Mouse (Mus musculus): ENCODE measurements at regions not wholly inside any gene's neighbourhood (a gene's known extent, or its start where the extent isn't known, plus 50 kb on each side); places are given as distances from the start of the nearest gene placed in this dataset.

DNA sequence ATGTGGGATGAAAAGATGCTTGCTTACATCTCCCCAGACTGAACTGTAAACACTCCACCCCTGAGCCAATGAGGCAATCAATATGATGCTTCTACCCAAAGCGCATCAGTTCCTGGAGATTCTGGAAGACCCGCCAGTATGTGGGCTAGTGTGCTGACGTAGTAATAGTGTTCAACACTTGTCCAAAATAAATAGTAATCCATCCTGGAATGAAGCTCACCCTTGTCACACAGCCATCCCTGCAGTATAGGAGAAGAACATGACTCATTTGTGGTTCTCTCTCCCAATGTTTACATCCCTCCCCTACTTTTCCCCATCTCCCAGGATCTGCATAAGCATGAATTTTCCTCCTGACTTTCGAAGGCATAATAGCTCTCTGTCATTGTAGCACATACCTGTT lies 130.5 kb upstream of the Cdh5 start:
- no peak for DNase-seq

DNA sequence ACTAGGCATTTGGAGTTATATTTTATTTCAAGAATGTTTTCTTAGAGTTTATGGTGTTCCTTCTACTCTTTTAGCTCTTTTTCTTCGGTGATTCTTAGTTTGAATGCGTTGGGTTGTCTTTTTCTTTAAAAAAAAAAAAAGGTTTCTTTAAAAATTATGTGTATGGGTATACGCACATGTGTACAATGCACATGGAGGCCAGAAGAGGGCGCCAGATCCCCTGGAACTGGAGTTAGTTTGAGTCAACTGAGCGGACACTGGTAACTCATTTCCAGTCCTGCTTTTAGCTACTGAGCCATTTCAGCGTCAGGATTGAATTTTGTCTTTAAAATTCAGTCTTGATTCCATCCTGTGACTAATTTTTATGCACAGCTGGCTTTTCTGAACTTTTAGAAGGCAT lies 124.9 kb upstream of the Cdh5 start:
- DNase-seq: no peak

DNA sequence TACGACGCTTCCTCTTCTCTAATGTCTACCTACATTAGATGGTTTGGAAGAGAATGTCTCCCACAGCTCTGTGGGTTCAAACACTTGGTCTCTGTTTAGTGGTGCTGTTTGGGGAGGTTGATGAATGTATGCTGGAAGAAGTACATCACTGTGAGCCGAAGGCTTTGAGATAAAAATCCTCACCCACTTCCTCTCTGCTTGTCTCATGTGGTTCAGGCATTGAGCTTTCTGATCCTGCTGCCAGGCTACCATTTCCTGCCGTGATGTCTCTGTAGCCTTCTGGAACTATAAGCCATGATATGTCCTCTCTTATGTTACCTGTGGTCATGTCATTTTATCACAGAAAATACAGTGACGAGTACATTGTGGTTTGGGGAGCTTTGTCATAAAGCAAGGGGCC lies 122.5 kb upstream of the Cdh5 start:
- DNase-seq: no peak

DNA sequence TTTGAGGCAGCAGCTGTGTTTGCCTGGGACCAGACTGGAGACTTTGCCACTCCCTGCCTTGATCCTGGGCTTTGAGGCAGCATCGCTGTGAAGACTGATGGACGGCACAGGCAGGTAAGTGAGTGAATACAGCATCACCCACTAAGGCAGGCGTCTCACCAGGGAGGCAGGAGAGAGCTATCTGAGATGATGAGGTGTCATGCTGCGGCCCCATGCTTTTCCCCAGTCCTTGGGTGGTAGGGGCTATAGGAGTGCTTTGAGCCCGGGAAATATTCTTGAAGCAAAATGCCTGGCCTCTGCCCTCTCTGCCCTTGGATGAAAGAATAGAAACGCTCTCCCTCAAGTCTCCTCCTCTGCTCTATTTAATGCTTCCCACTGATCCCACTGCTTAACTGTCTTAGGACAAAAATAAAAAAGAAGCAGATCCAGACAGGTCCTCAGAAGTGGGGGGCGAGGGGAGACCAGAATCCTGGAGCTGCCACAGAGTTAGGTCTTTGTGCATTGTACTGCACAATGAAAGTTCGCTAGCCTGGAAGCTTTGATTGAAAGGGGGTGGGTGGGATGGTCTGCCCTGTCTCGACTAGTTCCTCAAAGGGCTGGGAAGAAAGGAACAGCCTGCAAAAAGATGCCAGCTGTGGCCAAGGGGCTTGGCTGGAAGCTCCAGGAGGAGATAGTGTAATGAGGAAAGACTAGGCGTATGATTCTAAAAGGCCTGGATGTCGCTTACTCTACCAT lies 117.4 kb upstream of the Cdh5 start:
- no peak for DNase-seq

DNA sequence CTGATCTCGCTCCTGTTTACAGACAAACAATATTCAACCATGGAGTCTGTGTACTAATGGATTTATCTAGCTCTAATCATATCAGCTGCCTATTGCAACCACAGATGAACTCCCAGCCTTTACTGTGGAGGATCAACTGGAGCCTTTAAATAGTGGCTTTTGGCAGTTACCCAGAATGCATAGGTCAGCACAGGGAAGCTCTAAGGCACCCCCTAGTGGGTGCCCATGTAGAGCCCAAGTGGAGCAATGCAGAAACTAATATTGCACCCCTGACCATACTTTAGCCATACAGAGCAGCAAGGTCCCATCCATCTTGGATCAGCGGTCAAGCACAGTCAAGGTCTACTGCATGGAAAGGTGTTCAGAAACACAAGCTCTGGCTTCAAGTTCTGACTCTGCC lies 115.8 kb upstream of the Cdh5 start:
- no peak for DNase-seq

DNA sequence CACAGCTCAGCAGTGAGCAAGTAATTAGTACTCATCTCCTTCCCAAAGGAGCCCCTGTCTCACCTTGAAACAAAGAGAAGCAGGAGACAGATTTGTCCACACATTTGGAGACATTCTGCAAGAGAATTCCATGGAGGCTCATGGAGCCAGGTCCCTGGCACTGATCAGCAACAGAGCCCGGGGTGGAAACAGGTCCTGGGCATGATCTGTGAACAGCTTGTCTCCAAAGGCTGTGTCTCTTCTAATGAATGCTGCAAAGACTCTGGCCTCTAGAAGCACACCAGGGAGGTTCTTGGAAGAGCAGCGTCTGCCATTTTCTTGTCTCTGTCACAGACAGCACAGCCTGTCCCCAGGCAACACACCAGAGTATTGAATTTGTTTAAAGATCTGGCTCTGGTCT lies 107.5 kb upstream of the Cdh5 start:
- peak; percentile 7 for DNase-seq

DNA sequence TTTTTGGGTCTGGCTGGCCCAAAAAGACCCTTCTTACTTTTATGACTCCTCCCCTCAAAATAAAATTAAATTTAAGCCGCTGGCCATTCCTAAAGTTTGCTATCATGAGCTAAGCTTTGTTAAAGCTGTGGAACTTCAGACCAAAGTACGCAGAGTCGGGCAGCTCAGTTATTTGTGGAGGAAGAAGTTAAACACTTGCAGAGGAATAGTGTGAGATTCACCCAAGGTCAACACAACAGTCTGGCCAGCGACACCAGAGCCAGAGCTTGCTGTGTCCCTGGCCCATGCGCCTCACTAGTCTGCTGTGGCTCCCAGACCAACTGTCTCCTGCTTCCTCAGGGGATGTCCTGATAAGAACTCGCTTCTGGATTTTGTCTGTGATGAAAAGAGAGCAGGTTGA lies 103.3 kb upstream of the Cdh5 start:
- no peak for DNase-seq

DNA sequence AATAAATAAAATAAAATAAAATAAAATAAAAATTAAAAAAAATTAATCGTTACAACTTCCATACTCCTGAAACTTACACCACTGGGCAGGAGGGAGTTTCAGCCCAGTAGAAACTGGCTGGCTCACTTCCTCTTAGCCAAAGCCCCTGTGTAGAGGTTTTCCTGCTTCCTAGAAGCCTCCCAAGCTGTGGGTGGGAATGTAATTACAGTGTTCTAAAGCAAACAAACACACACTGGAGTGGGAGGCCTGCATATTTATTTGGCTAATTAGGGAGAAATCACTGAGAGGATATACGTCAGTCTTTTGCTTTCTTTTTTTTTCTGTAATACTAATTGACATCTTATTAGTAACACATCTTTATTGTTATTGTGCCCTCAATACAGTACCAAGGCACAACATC lies 94.2 kb upstream of the Cdh5 start:
- DNase-seq: no peak

DNA sequence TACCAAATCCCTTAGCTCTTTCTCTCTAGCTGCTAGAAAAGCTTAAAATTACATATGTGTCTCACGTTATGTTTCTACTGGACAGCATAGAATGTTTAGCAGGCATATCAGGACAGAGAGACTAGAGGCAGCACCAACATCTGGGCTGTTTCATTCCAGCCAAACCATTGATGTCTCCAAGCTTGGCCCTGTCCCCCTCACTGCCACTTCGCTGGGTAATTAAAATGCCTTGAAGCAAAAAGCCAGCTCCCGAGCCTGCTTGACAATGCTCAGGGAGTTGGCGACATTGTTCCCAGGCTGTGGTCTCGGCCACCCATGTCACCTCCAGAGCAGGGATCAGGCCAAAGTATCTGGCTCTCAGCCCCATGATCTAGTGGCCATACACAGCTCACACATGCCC lies 92.7 kb upstream of the Cdh5 start:
- DNase-seq: no peak

DNA sequence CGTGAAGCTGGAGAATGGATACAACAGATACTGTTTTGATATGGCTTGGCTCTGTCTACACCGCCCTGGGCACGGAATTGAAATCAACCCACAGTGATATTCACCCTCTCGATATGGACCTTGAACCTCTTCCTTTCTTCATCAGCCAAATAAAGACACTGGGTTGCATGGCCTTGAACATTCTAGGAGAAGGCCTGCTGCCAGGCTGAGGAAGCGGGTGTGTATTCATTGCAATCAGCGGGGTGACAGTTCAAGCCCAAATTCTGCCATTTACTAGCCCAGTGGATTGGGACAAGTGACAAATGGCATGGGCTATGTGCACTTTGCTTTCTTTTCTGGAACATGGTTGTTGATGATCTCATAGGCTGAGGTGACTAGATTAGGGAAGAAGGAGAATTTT lies 92.1 kb upstream of the Cdh5 start:
- no peak for DNase-seq

DNA sequence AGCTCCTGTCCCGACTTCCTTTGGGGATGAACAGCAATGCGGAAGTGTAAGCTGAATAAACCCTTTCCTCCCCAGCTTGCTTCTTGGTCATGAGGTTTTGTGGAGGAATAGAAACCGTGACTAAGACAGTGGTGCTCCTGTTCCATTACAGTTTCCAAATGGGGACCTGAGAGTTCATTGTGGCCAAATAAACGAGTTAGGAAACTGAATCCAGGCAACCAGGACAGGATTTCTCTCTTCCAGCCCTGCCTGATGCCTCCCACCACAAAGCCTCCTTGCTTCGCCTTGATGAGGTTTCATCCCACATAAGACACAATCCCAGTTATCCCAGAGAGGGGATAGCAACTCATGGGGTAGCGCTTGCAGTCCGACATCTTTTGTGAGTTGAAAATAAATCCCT lies 79.2 kb upstream of the Cdh5 start:
- no peak for DNase-seq

DNA sequence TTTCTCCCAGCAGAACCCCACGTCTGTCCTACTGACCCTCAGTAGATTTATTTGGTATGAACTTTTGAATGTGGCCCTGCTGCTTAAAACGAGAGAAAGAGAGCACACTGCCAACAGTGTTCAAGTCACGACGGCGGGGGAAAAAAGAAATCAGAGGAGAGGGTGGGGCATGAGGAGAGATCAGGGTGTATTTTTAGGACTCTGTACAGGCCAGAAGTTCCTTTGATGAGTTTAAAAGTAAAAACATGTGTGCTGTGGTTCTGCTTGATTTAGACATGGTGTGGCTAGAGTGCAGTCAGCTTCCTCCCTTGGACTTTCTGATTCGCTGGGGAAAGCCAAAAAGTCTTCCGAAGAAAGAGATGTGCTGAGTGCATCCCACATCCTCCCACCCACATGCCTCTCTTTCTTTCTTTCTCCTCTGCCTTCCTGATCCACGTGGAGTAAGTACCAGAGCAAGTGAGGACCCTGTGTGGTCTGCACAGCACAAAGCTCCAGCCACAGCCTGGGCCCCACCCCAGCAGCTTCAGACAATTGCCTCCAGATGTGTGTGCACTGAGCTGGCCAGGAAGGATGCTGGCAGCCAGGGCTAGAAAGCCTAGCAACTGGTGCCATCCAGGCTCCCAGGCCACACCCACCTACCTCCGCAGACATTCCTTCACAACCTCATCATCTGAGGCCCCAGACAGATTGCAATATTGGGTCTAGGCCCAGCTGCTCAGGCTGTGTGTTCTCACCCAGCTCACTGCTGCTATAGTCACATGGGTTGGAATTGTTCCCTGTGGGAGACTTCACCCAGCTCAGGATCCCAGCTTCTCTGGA lies 78.5 kb upstream of the Cdh5 start:
- DNase-seq: peak; percentile 66

DNA sequence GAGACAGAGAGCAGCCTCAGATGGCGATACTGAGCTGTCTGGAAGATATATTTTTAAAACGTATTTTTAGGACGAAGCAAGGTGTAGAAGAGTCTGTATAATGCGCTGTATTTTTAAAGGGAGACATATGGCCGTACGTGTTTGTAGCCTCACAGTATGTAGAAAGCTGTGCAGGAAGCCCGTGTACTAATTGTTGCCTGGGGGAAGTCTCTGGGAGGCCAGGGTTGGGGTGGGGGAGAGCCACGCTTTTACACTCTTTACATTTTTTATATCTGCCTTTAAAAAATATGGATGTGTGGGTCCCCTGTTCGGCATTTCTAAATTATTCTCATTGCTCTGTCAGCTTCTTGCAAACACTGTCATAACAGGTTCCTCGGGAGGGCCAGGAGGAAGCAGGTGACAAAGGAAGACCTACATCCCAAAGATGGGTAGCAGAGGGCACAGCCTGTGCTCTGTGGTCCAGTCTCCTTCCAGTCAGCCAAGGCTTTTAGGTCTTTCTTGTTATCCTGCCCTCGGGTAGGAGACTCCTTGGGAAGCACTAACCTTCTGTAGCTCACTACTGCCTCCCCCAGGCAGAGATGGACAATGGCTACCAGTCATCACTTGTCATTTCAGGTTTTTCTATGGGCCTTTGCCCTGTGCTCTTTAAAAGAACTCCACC lies 74.1 kb upstream of the Cdh5 start:
- DNase-seq: peak; percentile 32

DNA sequence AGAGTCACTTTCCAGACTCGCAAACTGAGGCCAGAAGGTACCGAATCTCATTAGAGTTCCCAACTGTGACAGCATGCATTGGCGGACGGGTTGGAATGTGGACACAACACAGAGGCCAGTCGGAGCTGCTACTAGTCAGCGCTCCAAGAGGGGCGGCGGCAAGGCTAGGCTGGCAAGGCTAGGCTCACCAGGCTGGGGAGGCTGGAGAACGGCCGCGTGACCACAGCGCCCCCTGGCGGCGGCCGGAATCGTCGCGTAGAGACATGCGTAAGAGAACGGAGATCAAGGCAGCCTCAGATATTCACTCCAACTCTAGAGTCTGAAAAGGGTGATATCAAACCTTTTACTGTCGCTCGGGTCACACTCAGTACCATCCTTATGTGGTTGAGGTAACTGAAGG lies 72.8 kb upstream of the Cdh5 start:
- DNase-seq: peak; percentile 69

DNA sequence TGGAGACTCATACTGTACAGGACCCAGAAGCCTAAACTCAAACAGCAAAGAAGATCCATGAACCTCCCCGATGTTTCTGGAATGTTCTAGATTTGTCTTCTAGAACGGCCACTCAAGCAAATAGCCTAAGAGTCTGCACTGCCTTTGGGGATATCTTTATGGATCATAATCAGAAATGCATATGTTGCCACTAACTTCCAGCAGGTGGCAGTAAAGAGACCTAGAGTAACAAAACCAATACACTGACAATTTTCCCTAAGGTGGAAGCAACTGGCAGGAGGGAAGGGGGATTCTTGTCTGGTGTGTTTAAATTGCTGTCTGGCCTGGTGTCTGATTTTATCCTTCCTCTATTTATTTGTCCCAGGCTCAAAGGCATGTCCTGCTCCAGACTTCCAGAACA lies 69.2 kb upstream of the Cdh5 start:
- peak; percentile 54 for DNase-seq

DNA sequence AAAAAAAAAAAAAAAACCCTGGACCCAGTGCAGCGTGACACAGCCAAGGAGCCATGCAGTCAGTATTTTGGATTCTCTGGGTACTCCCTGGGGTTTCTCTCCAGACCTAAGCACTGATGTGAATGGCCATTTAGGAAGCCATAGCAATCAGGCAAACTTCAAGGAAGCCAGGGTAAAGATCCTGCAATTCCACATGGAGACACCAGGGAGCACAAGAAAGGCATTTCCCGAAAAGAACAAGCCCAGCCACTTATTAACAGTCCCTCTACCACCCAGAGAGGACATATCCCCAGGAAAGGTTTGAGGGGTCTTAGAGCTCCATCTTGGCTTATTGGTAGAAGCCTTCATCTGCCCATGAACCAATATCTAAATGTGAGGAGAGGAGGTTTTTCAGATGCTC lies 68.3 kb upstream of the Cdh5 start:
- no peak for DNase-seq

DNA sequence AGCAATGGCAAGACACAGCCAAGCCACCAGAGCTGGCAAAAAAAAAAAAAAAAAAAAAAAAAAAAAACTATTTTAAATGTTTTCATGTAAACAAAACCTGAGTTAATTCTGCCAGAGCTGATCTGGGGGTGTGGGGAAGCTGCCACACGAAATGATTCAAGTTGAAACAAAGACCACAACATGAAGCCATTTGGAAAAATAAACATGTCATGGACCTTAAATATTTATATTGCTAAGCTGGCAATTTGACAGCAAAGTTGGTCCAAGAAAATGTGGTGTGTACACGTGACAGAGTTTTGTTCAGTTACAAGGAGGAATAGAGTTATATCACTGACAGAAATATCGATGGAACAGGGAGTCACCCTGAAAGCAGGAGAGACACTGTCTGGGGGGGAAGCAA lies 67.1 kb upstream of the Cdh5 start:
- DNase-seq: no peak

DNA sequence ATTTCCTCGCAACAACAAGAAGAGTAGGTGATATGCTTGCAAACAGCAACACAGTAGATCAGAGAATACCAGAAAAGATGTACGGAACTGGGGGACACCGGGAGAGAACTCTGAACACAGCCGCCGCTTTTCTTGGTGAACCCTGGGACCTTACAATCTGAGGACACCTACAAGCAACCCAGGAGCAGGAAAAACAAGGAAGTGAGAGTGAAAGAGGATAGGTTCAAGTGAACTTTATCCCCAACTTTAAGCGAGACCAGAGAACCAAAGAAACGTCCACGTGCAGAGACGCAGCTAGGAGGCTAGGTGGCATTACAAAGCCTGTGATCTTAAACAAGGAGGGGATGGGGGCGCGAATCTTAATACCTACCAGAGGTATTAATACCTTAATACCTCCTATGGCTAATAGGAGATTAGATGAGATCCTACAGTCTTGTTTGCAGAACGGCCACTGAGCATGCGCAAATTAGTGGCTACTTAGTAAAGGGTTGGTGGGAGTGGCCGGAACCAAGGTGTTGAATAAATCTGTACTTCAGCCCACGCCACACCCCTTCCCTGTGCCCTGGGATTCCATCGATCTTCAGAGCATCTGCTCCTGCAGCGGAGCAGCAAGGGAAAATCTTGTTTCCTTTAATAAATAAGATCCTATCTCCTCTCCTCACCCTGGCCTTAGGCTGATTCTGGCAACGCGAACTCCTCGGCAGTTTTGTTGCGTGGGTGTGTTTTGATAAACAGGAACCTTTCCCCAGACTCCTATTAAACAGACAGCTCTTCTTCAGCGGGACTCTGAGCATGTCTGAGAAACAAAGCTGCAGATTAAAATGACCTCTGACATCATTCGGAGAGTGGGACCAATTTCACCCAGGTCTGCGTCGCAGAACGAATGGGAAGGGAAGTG lies 64.6 kb upstream of the Cdh5 start:
- no peak for DNase-seq

DNA sequence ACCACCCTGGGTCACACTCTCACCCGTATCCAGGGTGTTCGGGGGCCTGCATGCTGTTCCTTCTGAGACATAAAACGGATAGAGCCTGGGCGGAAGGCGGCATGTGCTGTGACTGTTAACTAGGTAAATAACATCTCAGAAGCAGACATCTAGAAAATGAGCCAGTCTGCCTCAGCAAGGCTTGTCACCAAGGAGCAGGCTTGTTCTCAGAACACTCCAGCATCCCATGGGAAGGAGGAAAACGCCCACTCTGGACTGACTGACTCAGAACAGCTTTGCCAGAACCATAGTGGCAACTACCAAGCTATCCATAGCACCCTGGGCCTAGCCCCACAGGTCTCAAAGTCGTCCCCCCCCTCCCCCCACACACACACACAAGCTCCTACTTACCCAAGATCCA lies 63.8 kb upstream of the Cdh5 start:
- peak; percentile 28 for DNase-seq

DNA sequence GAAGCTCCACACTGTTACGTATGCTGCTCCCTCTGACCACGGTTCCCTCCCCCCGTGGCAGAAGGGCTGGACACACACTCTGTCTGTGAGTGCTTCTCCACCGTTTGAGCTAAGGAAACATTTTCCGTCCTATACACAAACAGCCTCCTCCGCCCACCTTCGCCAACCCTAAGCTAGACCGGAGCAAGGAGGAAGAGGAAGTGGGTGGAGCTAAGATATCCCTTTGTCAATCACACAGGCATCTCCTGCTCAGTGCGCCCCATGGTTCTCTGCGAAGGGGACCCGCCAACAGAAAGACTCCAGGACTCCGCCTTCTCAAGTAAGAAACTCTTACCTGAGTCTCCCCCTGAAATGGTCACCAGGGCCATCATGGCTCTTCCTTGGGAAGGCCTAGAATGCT lies 61.9 kb upstream of the Cdh5 start:
- DNase-seq: no peak

DNA sequence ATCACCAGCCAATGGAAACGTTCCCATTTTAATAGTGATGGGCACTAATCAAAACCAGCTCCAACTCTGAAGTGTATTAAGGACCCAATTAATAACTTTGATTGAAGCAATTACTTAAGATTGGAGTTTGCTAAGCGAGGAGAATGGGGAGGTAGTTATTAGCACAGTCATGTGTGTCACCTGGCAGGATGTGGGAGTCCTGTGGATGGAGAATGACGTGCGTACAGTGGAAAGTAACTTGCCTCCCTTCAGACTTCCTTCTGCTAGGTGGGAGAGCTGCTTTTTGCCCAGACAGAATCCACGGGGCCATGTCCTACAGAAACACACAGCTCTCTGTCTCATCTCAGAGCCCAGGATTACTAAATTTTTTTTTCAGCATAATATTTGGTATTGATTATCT lies 59.9 kb upstream of the Cdh5 start:
- DNase-seq: no peak

DNA sequence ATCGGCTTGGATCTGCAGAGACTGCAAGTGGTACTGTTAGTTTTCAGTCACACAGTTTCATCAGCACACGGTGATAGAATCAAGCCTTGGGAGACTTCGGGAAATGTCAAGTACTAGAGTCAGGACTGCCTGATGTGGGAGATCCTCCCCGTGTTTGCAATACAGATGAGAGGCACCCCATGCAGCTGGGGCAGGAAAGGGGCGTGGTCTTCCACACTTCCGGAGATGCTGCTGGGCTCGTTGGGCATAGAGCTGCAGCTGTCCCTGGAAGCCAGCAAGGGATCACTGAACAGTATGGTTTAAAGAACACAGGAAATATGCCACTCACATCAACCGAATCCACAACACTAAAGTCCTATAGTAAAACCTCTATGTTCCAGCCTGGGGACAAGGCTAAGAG lies 59.0 kb upstream of the Cdh5 start:
- DNase-seq: no peak

DNA sequence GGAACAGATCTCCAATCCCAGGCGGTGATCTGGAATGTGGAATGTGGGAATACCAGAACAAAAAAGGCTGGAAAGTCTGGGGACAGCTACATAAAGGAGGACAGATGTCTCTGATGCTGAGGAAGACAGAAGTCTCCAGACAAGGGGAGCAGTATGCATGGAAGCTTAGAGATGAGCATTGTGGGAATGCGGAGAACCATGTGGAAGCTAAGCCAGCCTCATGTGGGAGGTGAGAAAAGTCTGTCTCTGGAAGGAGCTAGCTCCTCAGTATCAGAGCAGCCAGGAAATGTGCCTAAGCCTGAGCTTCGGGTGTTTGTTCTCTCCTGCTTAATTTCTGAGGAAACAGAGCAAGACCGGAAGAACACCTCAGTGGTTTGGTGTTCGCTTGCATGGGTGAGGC lies 53.4 kb upstream of the Cdh5 start:
- no peak for DNase-seq

Data from layer of hippocampus, adult 9-11 months (tissue).